Mouse (Mus musculus) cerebellum, adult 8-10 months (tissue): ENCODE results near the gene Azin2.

Source experiments
- DNase-seq: peaks from one replicate; pipeline ENCODE4 v3.0.0; 2022

Azin2 gene

DNA sequence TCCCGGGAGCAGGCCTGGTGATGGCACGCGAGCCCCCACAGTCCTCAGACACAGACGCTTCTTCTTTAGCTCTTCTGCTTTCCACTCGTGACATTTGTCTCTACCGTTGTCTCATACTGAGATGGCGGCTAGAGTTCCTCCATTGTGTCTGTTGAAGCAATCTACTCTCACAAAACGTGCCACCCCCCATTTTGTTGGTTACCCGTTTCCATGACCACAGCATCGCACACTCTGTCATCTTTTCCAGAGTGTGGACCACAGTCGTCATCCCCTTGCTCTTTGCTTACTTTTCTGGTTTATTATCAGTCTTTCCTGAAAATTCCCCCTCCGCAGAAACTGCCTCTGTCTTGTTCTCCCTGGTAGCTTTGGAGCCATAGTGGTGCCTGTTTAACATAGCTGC, 68.1 kb downstream of the Azin2 start:
- no peak for DNase-seq

DNA sequence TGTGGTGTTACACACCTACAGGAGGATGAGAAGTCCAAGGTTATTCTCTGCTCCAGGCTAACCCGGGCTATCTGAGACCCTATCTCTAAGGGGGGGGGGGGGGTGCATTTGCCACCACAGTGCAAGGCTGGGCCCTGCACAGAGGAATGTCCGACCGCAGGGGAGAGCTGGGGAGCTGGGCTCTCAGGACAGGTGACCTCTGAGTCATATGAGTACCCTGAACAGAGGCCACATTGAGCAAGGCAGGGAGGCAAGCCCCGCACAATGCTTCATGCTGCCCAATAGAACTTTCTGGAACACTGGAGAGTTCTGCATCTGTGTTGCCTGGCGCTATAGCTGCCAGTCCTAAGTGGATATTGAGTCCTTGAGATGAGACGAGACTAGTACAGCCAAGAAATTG, 70.1 kb downstream of the Azin2 start:
- peak; percentile 36 for DNase-seq

DNA sequence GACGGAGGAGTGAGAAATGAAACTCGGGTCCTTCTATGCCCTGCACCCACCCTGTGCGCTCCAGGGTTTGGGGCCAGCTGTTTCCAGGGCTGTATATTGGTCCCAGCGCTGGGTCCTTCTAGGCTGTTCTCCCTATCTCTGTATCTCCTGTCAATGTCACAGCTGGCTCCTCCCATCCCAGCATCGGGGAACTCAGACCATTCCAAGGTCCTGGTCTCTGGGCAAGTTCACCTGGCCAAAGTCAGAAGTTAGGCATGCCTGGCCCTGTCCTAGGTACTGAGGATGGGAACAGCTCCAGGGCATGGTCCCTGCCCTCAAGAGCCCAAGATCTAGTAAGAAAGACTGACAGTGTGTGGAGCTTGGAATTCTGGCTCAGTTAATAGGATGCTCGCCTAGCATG, 70.5 kb downstream of the Azin2 start:
- DNase-seq = peak; percentile 56

DNA sequence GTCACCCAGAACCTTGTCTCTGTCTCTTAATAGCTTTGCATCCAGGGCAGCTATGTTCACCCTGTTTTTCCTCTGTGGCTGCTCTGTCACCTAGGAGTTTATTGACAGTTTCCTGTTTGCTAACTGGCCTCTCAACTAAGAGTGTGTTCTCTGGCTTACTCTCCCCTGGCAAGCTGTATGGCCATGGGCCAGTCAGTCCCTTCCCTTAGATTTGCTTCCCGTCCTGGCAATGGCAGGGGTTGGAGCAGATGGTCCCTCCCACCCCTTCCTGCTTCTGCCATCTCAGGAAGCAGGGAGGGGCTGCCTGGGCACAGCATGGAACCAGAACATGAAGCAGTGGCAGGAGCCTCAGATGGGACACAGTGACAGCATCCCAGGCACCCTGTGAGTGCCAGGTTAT, 71.1 kb downstream of the Azin2 start:
- DNase-seq = peak; percentile 94

DNA sequence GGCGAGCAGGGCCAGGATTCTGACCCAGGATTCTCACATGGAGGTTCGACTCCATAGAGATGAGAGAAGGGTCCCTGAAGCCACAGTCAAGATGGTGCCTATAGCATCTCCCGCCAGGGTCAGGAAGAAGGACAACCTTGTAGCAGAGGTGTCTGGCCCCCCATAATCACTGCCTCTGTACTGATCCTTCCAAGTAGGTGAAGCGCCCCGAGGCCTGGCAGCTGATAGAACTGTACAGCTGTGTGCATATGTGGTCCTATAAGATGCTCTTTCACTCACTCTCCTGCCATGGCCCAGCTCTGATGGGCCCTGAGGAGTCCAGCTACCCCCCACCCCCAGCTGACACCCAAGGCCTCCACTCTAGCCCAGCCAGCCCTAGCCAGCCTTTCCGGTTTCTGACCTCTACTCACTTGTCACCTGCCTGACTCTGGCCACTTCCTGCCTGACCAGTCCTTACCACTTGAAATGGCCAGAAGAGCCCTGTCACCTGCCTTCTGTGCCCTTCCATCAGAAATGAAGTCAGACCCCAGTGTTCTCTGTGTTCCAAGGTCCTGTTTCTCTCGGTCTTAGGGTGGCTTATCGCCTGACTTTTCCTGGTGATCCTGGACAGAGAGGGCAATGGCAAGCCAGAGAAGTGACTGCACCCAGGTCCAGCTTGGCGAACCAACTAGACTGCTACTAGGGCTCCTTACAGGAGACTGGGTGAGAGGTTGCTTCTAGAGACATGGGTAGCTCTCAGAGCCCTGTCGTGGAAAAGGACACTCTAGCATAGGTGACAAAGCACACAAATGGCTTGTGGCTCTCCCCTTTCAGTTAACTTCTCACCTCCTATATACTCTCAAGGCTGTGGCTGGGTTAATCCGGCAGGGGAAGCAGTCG, 72.3 kb downstream of the Azin2 start:
- DNase-seq = peak; percentile 45

DNA sequence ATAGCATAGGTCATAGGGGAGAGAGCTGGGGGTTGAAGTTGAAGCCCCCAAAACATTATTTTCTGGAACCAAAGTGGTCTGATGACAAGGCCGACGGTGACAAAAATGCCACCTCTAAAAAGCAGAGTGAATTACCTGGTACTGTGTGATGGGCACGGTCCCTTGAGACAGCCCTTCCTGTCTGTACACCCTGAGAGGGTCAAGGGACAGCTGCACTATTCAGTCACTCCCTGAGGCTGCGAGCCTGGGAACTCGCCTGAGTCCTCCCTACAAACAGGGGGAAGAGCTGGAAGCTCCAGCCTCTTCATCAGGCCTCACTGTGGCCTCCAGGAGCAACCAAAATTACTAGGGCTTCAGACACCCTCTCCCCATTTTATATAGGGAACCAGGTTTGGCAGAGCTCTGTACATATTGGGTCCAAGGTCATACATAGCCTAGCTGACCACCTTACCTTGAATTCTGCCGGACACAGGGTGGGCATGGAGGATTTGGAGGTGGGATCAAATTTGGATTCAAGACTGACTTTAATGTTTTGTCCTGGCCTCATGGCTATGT, 73.7 kb downstream of the Azin2 start:
- peak; percentile 53 for DNase-seq

DNA sequence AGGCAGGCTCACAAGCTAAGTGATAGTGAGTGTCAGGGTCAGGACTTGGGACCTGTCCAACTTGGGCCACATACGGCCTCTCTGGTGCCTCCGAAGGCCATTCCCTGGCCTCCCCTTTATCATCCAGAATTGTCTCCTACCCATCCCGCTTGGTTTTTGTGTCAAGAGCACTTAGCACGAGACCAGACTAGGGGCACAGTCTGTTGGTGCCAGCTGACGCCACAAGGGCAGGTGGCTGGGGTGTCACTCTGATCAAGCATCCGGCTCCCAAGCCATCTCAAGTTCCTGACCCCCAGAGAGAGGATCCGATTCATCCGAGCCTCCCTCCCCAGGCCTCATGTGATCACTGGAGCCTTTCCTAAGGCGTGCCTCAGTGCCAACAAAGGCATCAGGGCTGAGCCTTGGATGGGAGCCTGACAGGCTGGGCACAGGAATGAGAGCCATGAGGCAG, 74.6 kb downstream of the Azin2 start:
- DNase-seq = peak; percentile 92

DNA sequence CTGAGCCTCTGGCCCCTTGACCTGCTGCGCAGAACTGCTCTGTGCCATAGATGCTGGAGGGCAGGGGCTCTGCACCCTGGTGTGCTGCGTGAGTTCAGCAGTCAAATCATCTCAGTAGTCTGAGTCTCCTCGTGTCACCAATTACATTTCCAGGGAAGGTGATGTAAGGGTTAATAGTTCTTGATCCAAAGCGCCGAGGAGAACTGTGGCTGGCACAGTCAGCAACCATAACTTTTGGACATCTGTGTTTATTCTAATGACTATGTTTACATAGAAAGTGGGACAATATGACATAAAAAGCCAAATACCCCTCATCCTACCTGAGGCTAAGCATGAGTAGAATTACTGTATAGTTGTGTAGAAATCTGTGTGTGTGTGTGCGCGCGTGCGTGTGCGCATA, 75.2 kb downstream of the Azin2 start:
- no peak for DNase-seq

DNA sequence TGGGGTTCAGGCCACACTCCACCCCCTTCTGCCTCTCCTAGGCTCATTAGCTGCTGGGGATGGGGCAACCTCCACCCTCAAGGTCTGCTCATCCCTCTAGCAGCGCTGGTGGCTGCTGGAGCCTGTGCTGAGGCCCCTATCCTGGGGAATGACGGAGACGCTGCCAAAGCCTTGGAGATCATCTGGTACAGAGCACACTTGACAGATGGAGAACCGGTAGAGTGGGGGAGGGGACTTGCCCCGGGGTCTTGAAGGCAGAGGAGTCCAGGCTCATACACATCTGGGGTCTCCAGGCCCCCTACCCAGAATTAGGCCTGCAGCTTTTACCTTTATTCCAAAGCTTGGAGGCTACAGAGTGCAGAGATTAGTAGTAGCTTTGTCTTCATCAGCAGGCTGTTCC, 75.7 kb downstream of the Azin2 start:
- peak; percentile 78 for DNase-seq

DNA sequence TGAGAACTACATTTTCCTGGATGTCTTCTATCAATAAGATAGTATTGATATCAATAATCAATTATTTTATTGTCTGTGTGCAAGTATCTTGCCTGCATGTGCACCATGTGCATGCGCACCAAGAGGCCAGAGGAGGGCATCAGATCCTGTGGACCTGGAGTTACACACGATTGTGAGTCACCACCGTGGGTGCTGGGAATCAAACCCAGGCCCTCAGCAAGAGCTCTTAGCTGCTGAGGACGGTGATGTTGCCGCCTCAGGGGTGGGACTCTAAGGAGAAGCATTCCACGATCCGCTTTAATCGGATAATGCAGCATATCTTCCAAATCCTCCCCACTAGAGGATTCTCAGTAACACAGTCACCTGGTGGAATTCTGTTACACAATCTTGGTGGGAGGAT, 76.7 kb downstream of the Azin2 start:
- DNase-seq = peak; percentile 48

DNA sequence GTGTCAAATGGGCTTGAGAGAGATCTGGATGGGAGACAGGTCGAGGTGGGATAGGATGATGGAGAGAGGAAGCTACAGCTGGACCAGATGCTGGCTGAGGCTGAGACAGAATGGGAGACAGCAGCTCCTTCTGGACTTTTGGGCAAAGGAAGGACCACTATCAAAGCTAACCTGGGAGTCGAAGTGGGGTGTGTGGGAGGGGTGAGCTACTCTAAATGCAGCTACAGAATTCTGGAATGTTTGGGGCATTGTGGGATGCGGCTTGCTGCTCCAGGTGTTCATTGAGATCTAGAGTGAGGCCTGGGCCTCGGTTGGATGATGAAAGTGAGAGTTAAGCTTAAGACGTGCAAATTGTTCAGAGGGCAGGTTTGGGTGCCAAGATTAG, 77.5 kb downstream of the Azin2 start:
- DNase-seq = no peak

DNA sequence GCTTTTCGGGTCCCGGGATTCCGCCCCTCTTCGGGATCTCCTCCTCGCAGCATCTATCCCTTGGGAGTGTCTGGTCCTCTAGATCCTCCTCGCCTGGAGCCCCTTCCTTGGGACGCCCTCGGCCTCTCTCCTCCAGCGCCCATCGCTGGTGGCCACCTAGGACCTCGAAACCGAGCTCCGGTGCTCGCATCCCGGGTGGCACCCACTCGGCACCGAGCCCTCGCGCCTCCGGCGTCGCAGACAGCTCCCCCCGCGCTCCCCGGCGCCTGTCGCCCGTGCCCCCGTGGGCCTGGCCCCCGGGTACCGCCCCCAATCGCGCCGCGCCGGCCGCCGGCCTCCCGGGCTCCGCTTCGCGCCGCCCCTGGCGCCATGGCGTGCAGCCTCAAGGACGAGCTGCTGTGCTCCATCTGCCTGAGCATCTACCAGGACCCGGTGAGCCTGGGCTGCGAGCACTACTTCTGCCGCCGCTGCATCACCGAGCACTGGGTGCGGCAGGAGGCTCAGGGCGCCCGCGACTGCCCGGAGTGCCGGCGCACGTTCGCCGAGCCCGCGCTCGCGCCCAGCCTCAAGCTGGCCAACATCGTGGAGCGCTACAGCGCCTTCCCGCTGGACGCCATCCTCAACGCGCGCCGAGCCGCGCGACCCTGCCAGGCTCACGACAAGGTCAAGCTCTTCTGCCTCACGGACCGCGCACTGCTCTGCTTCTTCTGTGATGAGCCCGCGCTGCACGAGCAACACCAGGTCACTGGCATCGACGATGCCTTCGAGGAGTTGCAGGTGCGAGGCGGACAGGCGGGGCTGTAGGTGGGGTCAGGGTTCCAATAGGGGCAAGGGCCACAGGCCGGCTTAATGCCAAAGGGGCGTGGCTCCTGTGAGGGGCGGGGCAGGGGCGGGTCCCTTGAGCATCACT, 78.2 kb downstream of the Azin2 start:
- DNase-seq = peak; percentile 84

DNA sequence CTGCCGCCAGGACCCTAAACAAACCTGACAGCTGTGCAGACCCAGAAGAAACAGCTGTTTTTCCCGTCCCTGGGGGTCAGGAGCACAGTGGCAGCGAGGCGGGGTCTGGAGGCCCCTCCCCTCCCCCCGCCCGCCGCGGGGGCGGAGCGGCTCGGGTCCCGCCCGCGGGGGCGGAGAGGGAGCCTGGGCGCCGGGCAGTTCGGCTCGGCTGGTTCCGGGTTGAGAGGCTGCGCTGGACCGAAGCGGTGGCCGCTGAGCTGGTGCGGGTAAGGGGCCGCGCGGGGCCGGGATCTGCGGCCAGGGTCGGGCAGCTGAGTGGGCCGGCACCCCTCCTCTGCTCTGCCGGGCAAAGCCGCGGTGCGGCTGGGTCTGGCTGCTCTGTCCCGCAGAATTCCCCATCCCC, 78.9 kb downstream of the Azin2 start, which contains the start of gene Trim62:
TSS of gene Trim62 (plus strand) at position 202 of the 403 bp plus-strand sequence.
- DNase-seq = peak; percentile 84
